Mouse (Mus musculus) gastrocnemius, postnatal 14 days (tissue): ENCODE data around the gene Myl10. TPM values are rescaled to one million over a fixed set of nuclear protein-coding genes. Genes with fewer than 3 reads are reported as not detected.
"Not testable (repeated sequence)": the region's sequence is repeated elsewhere in the genome, so short reads cannot be mapped to it uniquely, and the experiment has no call there.

Experiments
- DNase-seq: peaks from one replicate; pipeline ENCODE4 v3.0.0; 2021; ENCODE audit warnings: mixed read lengths
- intact Hi-C: fragments of 180-260 bp; cut with DNase I; formaldehyde crosslinking; loops from one replicate; pipeline ENCODE4 v1.15.1; 2025; ENCODE audit warnings: low total_unique reads
- total RNA-seq, 2 experiments: library from RNA; stranded (reverse); gene quantifications; 2 replicates each; pipeline ENCODE4 v1.2.3; 2021

Myl10 gene
- total RNA-seq, 2 experiments from 2014 or later: 6.0 to 7.3 TPM

DNA sequence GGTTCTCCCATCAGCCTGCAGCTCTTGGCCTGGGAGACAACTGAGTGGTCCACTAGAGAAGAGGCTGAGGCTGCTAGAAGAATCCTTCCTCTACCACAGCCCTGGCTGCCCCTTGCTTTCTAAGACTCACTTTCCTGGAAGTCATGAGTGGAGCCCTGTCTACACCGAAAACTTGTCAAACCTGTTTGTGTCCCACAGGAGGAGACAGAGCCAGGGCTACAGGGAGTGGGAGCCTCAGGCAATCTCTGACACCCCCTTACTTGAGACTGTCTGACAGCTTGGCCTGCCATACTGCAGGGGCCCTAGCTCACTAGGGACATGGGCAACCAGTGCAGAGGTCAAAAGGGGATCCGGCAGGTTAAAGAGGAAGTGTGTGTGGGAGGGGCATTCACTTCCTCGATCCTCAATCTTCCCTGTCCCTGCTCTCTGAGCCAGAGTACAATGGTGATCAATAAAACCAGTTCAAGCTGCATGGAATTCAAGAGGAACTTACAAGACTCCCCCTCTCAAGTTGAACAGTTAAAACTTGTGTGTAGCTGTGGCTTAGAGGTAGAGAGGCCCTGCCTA lies 9.3 kb downstream of the Myl10 start:
- no peak for DNase-seq
- intact Hi-C loops: loop anchor here (10.0 kb wide), 2 partner anchors 77 to 127 kb away; no protein-coding TSS in a partner anchor

DNA sequence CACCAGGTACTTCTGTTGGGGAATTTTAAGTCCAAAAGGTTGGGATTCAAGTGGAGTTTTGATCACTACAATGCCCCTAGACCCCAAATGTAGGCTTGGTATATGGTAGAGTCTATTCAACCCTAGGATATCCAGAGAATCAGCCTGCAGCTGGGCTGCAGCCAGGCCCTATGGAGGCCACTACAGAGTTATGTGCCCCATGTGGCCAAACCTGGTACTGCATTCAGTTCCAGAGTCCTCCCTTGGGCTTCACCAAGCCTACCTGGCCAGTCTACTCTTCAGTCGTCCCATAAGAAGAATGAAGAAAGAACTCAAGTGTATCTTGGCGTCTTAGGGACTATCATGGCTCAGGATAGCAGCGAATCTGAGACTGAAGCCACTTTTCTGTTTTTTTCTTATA lies 10.8 kb downstream of the Myl10 start:
- peak; percentile 78 for DNase-seq
- intact Hi-C loops: loop anchor here (10.0 kb wide), 2 partner anchors 79 to 129 kb away; no protein-coding TSS in a partner anchor

DNA sequence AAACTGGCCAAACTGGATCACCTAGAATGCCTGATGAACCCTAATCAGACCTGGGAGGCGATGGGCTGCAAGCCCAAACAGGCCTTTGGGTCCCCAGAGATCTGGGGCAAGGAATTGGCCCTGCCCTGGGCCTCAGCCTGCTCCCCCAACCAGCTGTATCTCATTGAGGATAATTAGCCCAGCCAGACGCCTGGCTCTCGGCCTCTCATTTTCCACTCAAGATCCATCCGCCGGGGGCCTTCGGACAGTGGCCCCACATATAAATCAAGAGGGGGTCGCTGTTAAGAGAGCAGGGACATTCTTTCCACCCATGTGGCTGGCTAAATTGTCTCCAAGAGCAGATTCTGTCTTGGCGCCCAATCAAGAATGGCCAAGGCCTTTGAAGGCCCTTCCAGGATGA lies 11.2 kb downstream of the Myl10 start:
- DNase-seq: no peak
- intact Hi-C loops: loop anchor here (10.0 kb wide), 2 partner anchors 79 to 129 kb away; no protein-coding TSS in a partner anchor

DNA sequence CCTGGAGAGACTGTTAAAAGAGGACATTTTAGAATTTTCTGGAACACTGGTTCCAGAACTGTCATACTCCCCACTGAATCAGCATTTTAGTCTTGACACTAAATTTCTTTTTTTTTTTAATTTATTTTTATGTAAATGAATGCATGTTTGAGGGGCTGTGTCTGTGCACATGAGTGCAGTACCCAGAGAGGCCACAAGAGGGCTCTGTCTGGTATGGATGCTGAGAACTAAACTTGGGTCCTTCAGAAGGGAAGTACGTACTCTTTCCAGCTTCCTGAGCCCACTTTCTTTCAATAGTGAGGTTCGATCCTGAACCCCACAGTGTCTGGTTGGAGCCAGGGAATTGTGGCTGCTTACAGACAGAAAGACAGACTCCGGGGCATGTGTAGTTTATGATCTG lies 12.6 kb downstream of the Myl10 start:
- intact Hi-C loops: loop anchor here (5.0 to 10.0 kb wide), 3 partner anchors 81 to 428 kb away; no protein-coding TSS in a partner anchor
- no peak for DNase-seq

DNA sequence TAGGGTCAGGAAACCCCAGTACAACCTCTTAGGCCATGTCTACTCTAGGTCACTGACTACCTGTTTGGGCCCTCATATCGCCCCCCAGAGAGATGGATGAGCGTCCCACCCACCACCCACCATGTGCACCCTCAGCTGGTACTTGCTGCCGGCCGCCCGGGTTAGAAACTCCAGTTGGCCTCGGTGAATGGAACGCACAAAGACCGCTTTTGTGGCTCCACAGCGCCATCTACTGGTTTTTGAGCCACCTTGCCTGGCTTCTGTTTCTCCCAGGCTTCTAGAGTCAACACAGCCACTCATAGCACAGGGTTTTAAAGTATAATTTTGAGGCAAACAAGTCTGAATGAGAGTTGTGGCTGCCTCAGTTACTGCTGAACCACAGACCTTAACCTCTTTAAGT lies 13.9 kb downstream of the Myl10 start:
- intact Hi-C loops: loop anchor here (5.0 to 10.0 kb wide), 3 partner anchors 82 to 430 kb away; no protein-coding TSS in a partner anchor
- DNase-seq: peak; percentile 74

DNA sequence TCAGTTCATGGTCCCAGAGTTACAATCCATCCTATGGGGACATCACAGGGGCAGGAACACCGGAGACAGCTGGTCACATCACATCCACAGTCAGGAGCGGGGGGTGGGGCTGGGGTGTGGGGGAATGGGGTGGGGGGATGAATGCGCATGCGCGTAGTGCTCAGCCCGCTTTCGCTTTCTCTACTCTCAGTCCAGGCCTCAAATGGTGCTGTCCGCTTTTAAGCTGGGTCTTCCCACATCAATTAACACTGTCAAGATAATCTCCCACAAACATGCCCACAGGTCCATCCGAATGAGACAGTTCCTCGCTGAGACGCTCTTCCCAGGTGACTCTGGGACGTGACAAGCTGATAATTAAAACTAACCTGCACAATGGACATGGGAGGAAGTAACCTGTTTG lies 15.2 kb downstream of the Myl10 start:
- intact Hi-C loops: loop anchor here (5.0 to 10.0 kb wide), 3 partner anchors 83 to 431 kb away; no protein-coding TSS in a partner anchor

DNA sequence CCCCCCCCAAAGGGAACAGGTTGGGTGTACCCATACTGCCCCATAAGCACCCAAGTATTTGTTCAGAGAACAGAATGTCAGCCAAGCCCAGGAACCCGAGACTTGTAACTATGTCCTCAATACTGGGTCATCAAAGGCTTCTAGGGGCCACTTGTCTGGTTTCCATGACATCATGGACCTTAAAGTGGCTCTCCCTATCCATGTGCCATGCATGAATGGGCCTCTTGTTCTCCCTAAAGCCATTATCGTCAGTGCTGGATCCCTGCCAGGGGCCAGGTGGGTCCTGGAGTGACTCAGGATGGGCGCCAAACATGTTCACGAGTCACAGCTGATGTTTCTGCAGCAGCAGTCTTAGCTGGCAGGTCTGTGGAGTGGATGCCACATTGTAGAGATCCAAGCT lies 17.8 kb downstream of the Myl10 start:
- intact Hi-C loops: no loop called here
- no peak for DNase-seq

More for the DNA sequence above, 15.2 kb downstream of the Myl10 start:
- no peak for DNase-seq

DNA sequence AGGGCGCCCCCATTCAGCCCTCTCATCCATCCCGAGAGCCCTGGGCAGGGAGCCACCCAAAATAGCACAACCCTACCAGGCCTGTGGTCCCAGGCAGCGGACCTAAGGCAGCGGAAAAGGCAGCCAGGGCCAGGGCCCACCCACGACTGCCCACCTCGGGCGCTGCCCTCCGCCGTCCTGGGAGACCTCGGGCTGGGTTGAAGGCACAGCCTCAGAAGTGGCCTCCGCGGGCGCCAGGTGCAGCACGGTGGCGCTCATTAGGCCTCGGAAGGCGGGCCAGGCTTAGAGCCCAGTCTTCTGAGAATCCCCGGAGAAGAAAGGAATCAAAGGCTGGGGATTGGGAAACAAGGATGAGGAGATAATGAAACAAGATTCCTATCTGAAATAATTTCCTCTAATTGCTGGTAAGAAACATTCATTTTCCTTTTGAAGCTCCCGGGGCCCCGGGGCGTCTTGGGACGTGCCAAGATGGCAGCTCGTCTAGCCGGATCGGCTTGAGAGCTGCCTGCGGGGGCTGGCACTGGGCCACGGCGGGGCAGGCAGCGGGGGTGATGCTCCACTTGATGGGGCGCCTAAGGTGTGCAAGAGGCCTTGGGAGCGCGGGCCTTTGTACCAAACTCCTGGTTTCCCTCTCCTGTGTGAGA lies 21.4 kb downstream of the Myl10 start:
- intact Hi-C loops: no loop called here
- no peak for DNase-seq

DNA sequence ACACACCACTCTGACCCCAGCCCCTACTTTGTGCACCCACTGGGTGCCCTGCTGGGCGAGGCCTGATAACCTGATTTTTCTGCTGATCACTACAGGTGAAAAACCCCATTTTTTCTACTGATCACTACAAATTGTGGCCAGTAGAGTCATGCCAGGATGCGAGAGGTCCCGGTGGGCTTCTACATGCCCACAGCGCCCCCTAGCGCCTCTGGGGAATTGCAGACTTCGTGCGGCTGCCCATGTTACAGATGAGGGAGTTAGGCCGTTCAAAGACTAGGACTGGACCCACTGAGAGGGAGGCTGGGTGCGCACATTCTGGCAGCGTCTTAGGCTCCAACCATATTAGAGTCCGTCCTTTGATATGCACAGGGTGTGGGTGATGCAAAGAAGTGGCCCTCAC lies 21.9 kb downstream of the Myl10 start:
- intact Hi-C loops: no loop called here
- DNase-seq: peak; percentile 31

DNA sequence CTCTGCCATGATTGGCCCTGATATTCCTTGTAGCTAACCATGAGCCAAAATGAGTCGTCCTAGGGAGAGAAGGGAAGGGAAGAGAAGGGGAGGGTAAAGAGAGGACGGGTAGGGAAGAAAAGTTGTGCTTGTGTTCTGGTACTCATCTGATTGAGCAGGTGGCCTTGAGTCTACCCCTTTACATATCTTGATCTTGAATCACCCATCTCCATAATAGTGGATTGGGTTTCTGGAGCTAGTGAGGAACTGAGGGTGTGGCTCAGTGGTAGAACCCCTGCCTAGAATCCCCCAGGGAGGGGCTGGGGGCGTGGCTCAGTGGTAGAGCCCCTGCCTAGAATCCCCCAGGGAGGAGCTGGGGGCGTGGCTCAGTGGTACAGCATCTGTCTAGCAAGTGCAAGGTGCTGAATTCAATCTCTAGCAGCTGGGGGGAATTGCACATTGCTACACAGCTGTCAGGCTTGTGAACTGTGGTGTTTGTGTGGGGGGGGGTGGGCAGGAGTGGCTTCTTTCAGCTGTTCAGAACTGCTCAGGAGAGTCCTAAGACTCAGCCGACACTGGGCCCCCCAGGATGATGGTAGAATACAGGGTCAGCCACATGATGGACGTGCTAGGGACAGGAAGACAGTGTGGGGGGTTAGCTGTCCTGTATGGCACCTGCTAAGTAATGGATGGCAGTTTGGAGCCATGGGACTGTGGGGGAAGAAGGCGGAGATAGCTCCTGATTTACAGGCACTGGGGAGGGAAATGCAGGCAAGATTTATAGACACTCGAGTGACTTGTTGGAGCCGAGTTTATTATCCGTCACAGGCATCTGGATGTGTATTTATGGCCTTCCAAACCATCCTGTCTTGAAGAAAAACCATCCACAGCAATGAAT lies 24.0 kb downstream of the Myl10 start:
- DNase-seq: no peak
- intact Hi-C loops: no loop called here

DNA sequence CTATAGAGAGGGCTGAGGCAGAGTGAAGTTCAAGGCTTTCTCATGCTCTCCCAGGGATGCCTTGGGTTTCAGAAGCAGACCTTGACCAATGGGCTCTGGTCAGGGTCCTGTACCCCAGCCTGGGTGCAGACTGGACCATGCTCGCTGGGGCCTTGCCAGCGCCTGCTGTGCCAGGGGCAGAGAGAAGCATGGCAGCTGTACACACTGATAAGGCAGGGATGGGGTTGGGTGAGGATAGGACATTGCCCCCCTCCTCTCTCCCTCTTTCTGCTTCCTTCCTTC lies 24.6 kb downstream of the Myl10 start:
- no peak for DNase-seq
- intact Hi-C loops: no loop called here

DNA sequence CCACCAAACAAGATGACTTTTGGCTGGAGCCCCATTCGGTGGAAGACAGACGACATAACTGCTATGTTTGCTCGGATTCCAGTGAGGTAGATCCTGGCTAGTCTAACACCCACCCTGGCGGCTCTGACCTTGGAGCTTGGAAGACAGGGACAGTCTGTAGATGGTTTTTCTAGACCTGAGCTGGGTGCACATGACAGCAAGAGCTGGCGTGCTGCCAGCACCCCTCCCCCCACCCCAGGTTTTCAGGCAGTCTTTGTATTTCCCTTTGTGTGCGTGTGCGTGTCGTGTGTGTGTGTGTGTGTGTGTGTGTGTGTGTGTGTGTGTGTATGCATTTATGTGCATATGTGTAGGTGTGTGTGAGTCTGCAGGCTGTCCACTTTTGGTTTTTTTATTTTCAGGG lies 25.7 kb downstream of the Myl10 start:
- intact Hi-C loops: no loop called here
- DNase-seq: no peak

DNA sequence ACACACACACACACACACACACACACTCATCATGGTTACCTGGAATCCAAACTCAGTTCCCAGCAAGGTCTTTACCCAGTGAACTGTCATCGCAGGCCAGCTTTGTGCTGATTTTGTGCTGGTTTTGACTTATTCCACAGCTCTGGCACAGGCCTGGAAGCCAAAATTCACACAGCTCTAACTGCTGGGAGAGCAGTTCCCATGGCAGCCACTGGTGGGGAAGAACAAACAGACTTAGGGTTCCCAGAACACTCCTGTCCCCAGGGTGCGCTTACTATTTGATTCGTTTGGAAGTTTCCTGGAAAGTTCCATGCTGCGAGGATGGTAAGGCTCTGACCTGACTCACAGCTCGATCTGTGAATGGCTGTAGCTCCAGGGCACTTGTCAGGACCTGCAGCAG lies 28.6 kb downstream of the Myl10 start:
- intact Hi-C loops: no loop called here
- peak; percentile 12 for DNase-seq

DNA sequence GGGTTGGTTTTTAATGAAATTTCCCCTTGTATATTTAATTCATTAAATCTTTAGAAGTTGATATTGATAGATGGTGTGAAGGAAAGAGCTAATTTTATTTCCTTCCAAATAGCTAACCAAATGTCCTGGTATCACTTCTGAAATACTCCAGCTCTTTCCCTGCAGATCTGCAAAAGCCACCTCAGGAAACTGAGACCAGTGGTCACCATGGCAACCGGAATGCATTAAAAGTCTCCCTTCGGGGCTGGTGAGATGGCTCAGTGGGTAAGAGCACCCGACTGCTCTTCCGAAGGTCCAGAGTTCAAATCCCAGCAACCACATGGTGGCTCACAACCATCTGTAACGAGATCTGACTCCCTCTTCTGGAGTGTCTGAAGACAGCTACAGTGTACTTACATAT lies 33.3 kb downstream of the Myl10 start:
- DNase-seq, intact Hi-C loops: not testable (repeated sequence)

DNA sequence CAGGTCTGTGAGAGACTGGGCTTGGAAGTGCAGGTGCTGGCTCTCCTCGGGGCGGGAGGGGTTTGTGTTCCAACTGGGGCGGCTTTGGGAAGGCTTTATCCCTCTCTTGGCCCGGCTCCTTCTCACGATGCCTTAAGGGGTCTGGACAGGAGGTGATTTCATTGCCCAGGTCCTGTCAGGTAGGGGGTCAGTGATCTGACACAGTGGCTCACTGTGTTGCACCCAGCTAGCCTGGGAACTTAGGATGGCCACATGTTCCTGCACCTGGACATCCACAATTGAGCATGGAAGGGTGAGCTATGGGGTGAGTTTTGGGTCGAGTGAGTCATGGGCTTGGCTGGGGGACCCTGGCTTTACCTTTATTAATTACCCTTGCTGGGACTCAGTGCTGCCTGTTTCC lies 46.0 kb downstream of the Myl10 start:
- intact Hi-C loops: no loop called here
- DNase-seq: no peak

DNA sequence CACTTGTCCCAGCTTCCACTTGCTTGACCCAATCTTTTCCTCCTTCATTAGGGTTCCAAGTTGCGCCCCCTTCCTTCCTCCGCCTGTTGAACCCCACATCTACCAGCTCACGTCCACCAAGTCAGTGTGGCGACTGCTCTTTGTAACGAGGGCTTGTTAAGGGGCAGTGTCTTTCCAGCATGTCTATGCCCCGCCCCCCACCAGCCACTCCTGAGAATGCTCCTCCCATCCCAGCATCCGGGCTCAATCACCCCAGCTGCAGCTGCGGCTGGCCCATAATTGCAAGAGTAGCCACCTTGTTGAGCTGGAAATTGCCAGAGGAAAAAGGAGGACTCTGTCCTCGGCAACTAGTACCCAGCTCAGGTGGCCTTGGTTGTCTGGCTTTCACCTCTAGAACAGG lies 53.6 kb downstream of the Myl10 start:
- intact Hi-C loops: no loop called here

More for the DNA sequence above, 53.6 kb downstream of the Myl10 start:
- DNase-seq: no peak

Other genes starting within 250 kb of the Myl10 start
- 10 to 100 TPM; 66.0 to 68.2 TPM for gene Cux1, start 125.7 kb upstream of the Myl10 start, total RNA-seq
- 10 to 100 TPM; 11.7 to 13.5 TPM for gene Col26a1, start 190.1 kb downstream of the Myl10 start, total RNA-seq
- gene Ift22, start 215.0 kb downstream of the Myl10 start, total RNA-seq: 1 to 10 TPM; 5.4 to 6.2 TPM